Mouse (Mus musculus) lung, embryonic 14.5 days (tissue): Measurements from ENCODE around the gene Trpm5. TPM values are rescaled to one million over a fixed set of nuclear protein-coding genes. Genes with fewer than 3 reads are reported as not detected.

Source experiments
- ATAC-seq: fragments of 200-750 bp; cut with Nextera tagmentation; 2 replicates; pipeline ENCODE4 v1.8.0; 2017; ENCODE audit warnings: mild to moderate bottlenecking, moderate TSS enrichment, moderate library complexity; ENCODE audit not compliant: insufficient read depth
- DNase-seq: peaks from one replicate; pipeline ENCODE4 v3.0.0-alpha.2; 2015
- H3K27ac ChIP-seq: fragments of 300-500 bp; sonication (generic); 2 replicates; pipeline ENCODE4 v1.5.1; 2014; ENCODE audit warnings: low read depth, mild to moderate bottlenecking, moderate library complexity
- H3K27me3 ChIP-seq: fragments of 300-500 bp; sonication (generic); 2 replicates; pipeline ENCODE4 v1.6.1; 2014; ENCODE audit warnings: low read length, control low read depth; ENCODE audit not compliant: insufficient read depth
- H3K36me3 ChIP-seq: fragments of 300-500 bp; sonication (generic); 2 replicates; pipeline ENCODE4 v1.6.1; 2014; ENCODE audit warnings: control low read depth; ENCODE audit not compliant: insufficient read depth
- H3K4me1 ChIP-seq: fragments of 300-500 bp; sonication (generic); 2 replicates; pipeline ENCODE4 v1.6.1; 2014; ENCODE audit warnings: antibody characterized with exemption, control low read depth; ENCODE audit not compliant: insufficient read depth
- H3K4me2 ChIP-seq: fragments of 300-500 bp; sonication (generic); 2 replicates; pipeline ENCODE4 v1.6.1; 2014; ENCODE audit warnings: mild to moderate bottlenecking
- H3K4me3 ChIP-seq: fragments of 300-500 bp; sonication (generic); 2 replicates; pipeline ENCODE4 v1.5.1; 2014; ENCODE audit warnings: low read depth, low read length
- H3K9ac ChIP-seq: fragments of 300-500 bp; sonication (generic); 2 replicates; pipeline ENCODE4 v1.6.1; 2014
- H3K9me3 ChIP-seq: fragments of 300-500 bp; sonication (generic); 2 replicates; pipeline ENCODE4 v1.6.1; 2016; ENCODE audit warnings: low read depth, low read length, control low read depth
- CTCF ChIP-seq: IDR thresholded peaks from 2 replicates; pipeline ENCODE4 v1.5.1; 2016; ENCODE audit warnings: antibody characterized with exemption, low read depth
- WGBS: fragments of 180-500 bp; shearing (Covaris S2); extraction: QIAGEN DNeasy Blood & Tissue Kit; methylation state at CpG from one replicate; pipeline ENCODE4 v1.1.7; 2014; 5-methylcytosine and 5-hydroxymethylcytosine counted together
- polyA plus RNA-seq: library from polyadenylated mRNA; unstranded; fragments of >200 nt; fragmentation: Nextera tagmentation; extraction: Ambion mirVana; gene quantifications from 2 replicates; pipeline ENCODE4 v1.2.1, GENCODE M21; 2014

The Trpm5 gene
- polyA plus RNA-seq, 1 experiment from 2014 or later = 4.7 TPM

DNA sequence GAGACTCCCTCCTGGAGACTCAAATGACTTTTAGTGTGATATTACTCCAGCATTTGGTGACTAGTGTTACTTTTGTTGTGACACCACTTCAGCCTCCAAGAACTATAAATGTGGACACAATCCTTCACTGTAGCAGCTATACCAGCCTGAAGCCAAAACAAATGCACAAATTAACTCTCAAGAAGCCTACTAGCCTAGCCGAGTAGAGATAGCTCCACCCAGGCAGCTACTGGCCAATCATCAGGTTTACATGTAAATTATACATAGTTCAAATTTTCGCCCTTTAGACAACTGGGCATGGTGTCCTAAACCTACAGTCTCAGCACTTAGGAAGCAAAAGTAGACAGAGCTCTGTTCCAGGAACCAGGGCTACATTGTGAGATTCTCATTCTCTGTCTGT, 43.1 kb downstream of the Trpm5 start:
- H3K9me3 ChIP-seq = no peaks in the 10 kb centered on the region
- peaks cover 15% of the 10 kb centered on the region for H3K36me3 ChIP-seq
- H3K27ac ChIP-seq = no peak overlapping the region
- H3K4me1 ChIP-seq = peaks cover 19% of the 10 kb centered on the region
- no peaks in the 10 kb centered on the region for H3K27me3 ChIP-seq
- no peak for TF ChIP-seq CTCF
- no peak overlapping the region for H3K4me3 ChIP-seq
- DNase-seq (no peak), ATAC-seq (no peak)
- 53% methylated on average over 2 of the region's 2 CpGs for WGBS
- H3K9ac ChIP-seq = no peak overlapping the region
- no peak overlapping the region for H3K4me2 ChIP-seq

DNA sequence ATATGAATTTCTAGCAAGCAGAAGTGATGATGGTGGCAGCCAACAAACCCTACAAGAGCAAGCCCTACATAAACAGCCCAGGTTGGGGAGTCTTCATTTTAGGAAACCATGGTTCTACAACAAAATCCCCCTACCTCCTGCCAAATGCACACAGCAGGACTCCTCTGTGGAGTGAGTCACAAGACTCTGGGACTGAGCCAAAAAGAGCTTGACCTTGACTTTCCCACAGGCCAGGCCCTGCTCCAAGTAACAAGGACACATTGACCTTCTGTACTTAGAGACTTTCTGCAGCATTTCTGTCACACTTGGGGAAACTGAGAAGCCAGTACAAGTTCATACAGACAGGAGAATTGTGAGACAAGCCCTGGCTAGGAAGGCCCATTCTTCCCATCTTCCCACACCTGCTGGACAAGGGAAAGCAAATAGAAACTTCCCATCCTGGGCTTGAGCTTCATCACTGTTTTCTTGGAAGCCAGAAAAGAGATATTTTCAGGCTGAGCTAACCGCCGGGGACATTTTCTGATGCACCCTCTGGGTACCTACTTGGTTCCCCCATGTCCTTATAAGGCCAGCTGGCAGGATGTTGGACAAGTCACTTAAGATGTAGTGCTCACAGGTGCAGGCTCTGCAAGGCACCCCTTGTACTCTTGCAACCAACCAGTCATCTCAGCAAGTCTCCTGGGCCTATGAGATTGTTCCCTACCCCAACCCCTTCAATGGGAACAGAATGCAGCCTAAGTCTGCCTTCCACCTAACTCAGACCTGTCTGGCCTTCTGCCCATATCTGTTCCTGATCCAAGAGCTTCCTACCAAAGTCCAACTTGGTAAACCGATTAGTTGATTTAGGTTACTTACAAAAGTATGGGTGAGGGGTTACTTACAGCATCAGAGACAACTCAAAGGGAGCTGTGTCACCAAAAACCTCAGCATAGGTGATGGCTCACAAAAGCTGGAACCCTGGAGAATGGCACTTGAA, 44.3 kb downstream of the Trpm5 start:
- TF ChIP-seq CTCF = no peak
- 82% methylated on average over 3 of the region's 3 CpGs for WGBS
- no peaks in the 10 kb centered on the region for H3K27me3 ChIP-seq
- H3K4me2 ChIP-seq = no peak overlapping the region
- peaks cover 8% of the 10 kb centered on the region for H3K4me1 ChIP-seq
- H3K9ac ChIP-seq = no peak overlapping the region
- H3K9me3 ChIP-seq = no peaks in the 10 kb centered on the region
- no peak for DNase-seq
- no peak overlapping the region for H3K4me3 ChIP-seq
- no peak overlapping the region for H3K27ac ChIP-seq
- ATAC-seq = no peak
- peaks cover 4% of the 10 kb centered on the region; the same call in 1 of the 2 replicates for H3K36me3 ChIP-seq

DNA sequence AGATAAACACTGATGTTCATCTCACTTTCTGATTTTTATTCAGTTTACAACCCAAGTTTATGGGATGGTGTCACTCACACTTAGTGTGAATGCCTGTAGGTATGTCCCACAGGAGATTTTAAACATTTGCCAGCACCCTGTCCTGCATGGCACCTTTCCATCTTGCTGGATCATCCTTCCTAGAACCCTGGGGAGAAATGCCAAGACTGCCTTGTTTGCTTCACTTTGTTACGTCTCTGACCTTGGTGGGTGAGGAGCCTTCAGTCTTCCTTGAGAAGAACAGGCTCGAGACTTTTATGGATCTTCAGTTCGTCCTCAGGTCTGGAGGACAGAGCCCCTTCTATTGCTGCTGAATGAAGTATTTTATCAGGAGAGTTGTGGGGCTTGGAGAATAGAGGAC, 45.1 kb downstream of the Trpm5 start:
- H3K36me3 ChIP-seq = no peaks in the 10 kb centered on the region; the same call in 1 of the 2 replicates
- no peaks in the 10 kb centered on the region for H3K9me3 ChIP-seq
- no peak overlapping the region for H3K4me2 ChIP-seq
- no peak for ATAC-seq
- H3K4me1 ChIP-seq = no peaks in the 10 kb centered on the region; the same call in 1 of the 2 replicates
- H3K9ac ChIP-seq = no peak overlapping the region
- no peak for DNase-seq
- H3K4me3 ChIP-seq = no peak overlapping the region
- no peak for TF ChIP-seq CTCF
- no peaks in the 10 kb centered on the region for H3K27me3 ChIP-seq
- no peak overlapping the region for H3K27ac ChIP-seq
- WGBS = 68% methylated on average over 3 of the region's 3 CpGs

DNA sequence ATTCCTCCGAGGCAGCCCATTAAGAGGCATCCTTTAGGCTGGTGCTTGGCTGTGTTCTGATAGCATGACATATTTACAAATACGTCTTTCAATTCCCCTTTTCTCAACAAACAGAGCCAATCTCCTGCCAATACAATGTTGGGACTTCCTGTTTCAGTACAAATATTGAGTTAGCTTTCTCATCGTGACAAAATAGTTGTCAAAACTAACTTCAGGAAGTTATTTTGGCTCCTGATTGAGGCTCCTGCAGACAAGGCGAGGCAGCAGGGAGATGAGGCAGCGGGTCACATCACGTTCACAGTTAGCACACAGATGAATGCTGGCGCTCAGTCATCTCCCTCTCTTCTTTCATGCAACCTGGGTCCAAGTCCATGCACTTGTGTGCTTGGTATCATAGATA, 48.1 kb downstream of the Trpm5 start:
- Histone ChIP-seq H3K4me3 (no peak overlapping the region), H3K4me1 (peaks cover 15% of the 10 kb centered on the region), H3K9me3 (no peaks in the 10 kb centered on the region), H3K27ac (no peak overlapping the region), H3K36me3 (no peaks in the 10 kb centered on the region), H3K4me2 (no peak overlapping the region), H3K9ac (no peak overlapping the region), H3K27me3 (no peaks in the 10 kb centered on the region)
- DNase-seq = no peak
- no peak for TF ChIP-seq CTCF
- 44% methylated on average over 7 of the region's 7 CpGs for WGBS
- ATAC-seq = no peak

DNA sequence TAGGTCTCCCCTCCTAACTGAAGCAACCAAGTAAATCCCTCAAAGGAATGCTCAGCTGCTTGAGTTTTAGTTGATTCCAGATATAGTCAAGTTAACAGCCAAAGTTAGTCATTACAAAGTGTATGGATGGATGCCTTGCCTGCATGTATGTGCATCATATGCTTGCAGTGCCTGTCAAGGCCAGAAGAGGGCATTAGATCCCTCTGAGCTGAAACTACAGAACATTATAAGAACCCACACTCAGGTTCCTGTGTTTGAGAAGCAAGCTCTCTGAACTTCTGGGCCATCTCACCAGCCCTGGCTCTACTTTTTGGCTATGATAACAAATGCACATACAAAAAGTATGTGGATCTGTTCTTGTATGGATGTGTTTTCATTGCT, 49.6 kb downstream of the Trpm5 start:
- H3K9ac ChIP-seq = no peak overlapping the region
- H3K4me2 ChIP-seq = no peak overlapping the region
- H3K4me3 ChIP-seq = no peak overlapping the region
- no peaks in the 10 kb centered on the region for H3K27me3 ChIP-seq
- no peaks in the 10 kb centered on the region for H3K36me3 ChIP-seq
- no peak for ATAC-seq
- H3K27ac ChIP-seq = no peak overlapping the region
- no peaks in the 10 kb centered on the region for H3K9me3 ChIP-seq
- TF ChIP-seq CTCF = peak; percentile 36
- peaks cover 18% of the 10 kb centered on the region for H3K4me1 ChIP-seq
- no peak for DNase-seq

DNA sequence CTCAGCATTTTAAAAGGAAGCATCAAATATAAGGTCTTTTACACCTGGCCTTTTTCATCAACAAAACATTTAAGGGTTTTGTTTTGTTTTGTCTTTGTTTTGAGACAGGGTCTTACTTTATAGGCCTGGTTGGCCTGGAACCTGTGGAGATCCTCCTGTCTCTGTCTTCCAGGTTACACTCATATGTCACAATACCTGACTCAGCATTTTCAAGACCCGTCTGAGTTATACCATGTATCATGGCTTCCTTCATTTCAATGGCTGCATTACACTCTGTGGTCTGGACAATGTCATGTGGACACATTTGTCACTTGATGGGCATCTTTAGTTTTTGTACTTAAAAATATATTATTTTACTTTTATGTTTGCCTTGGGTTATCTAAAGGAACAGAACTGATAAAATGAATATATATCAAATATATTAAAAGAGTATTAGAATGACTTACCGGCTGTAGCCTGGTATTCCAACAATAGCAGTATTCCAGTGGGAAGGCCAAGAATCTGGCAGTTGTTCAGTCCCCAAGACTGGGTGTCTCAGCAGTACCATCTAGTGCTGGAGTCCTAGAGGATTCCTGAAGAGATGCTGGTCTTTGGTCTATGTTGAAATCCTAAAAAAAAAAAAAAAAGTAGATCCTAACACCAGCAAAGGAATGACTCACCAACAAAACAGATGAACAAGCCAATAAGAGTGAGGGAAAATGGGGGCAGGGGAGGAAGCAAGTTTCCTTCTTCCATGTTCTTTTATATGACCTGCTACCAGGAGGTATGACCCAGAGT, 50.2 kb downstream of the Trpm5 start:
- Histone ChIP-seq H3K36me3 (no peaks in the 10 kb centered on the region), H3K27me3 (no peaks in the 10 kb centered on the region), H3K9ac (no peak overlapping the region), H3K27ac (no peak overlapping the region), H3K9me3 (no peaks in the 10 kb centered on the region), H3K4me1 (peaks cover 18% of the 10 kb centered on the region), H3K4me3 (no peak overlapping the region), H3K4me2 (no peak overlapping the region)
- DNase-seq (no peak), ATAC-seq (no peak)
- WGBS = 90% methylated on average over 2 of the region's 2 CpGs
- no peak for TF ChIP-seq CTCF

DNA sequence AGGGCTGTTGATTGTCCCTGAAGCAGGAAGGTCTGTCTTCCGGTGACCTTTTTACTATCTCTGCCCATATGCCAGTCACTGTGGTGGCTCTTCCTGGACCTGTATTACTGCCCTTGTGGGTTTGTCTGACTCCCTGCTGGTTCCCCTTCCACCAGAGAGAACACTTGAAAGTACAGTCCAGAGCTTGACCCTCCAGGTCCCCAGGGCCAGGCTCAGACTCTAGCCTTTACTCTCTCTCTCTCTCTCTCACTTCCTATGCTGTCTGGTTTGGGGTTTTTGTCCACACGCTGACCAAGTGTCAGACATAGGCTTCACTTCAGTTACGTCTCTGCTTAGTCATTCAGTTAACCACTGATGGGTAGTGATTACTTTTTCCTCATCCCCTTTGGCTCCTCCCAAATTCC, 51.5 kb downstream of the Trpm5 start:
- no peak for ATAC-seq
- H3K27ac ChIP-seq = no peak overlapping the region; the same call in 1 of the 2 replicates

More for the DNA sequence above, 51.5 kb downstream of the Trpm5 start:
- no peaks in the 10 kb centered on the region for H3K9me3 ChIP-seq
- no peak for TF ChIP-seq CTCF
- 90% methylated on average over 3 of the region's 3 CpGs for WGBS
- no peaks in the 10 kb centered on the region for H3K36me3 ChIP-seq
- DNase-seq = no peak
- no peaks in the 10 kb centered on the region for H3K27me3 ChIP-seq
- H3K4me1 ChIP-seq = peaks cover 18% of the 10 kb centered on the region
- H3K9ac ChIP-seq = no peak overlapping the region
- no peak overlapping the region for H3K4me2 ChIP-seq
- no peak overlapping the region for H3K4me3 ChIP-seq
